ENCODE assay signal across 8 mouse cellular contexts in genomic region chr13:41000926-41001639, GRCm38 (mm10). TPM values are rescaled to one million over a fixed set of nuclear protein-coding genes. Genes with fewer than 3 reads are reported as not detected.
DNase-seq lines count a peak whose midpoint lies in the region; ATAC-seq and TF ChIP-seq lines count a peak whose summit lies in the region.

Gene Pak1ip1, plus strand, starts transcription at chr13:41001023.

- peak; percentile 94 for TF ChIP-seq EP300 in lung, postnatal 0 days (IDR thresholded peaks at IDR 0.05)

- peaks cover 26% of the 10 kb centered on the region for H3K36me3 ChIP-seq in hindbrain, embryonic 10.5 days
- H3K36me3 ChIP-seq in lung, postnatal 0 days (ENCODE audit: insufficient read depth, low read length) = peaks cover 5% of the 10 kb centered on the region; the same call in 1 of the 2 replicates

- H3K27me3 ChIP-seq in hindbrain, embryonic 10.5 days (ENCODE audit: insufficient read depth, poor library complexity, severe bottlenecking) = no peaks in the 10 kb centered on the region
- no peaks in the 10 kb centered on the region for H3K27me3 ChIP-seq in lung, postnatal 0 days (replicated peaks; ENCODE audit: insufficient read depth, low read length)

- peaks cover 18% of the 10 kb centered on the region for H3K4me1 ChIP-seq in hindbrain, embryonic 10.5 days (replicated peaks)
- H3K4me1 ChIP-seq in lung, postnatal 0 days (ENCODE audit: insufficient read depth, low read depth, low read length) = 0 out of 2 replicates have a peak, but pooled peaks cover 3% of the 10 kb centered on the region

- TF ChIP-seq CTCF in lung, postnatal 0 days (IDR thresholded peaks at IDR 0.05) = no peak; the same call in 1 of the 2 replicates

- no peaks in the 10 kb centered on the region for H3K9me3 ChIP-seq in hindbrain, embryonic 10.5 days
- no peaks in the 10 kb centered on the region for H3K9me3 ChIP-seq in lung, postnatal 0 days (ENCODE audit: low read length)

- peak within 1 kb of the TSS; percentile 94 for H3K27ac ChIP-seq in hindbrain, embryonic 10.5 days
- H3K27ac ChIP-seq in lung, postnatal 0 days (ENCODE audit: low read length) = peak within 1 kb of the TSS; percentile 99

- H3K9ac ChIP-seq in lung, postnatal 0 days (replicated peaks; ENCODE audit: low read depth) = peak within 1 kb of the TSS; percentile 86

- peak; percentile 100 for ATAC-seq in frontal cortex, adult (ENCODE audit: low TSS enrichment)
- ATAC-seq in lung, postnatal 0 days = peak; percentile 97

- peak; percentile 82 for DNase-seq in MEL-GATA-1-ER (ENCODE audit: extremely low read depth, low read depth)
- peak; percentile 93 for DNase-seq in cerebellum, adult 8-10 months
- peak; percentile 92 for DNase-seq in hindbrain, embryonic 10.5 days (ENCODE audit: low spot score)
- peak; percentile 92 for DNase-seq in layer of hippocampus, adult 9-11 months
- peak; percentile 97 for DNase-seq in lung, postnatal 0 days (ENCODE audit: low spot score)
- peak; percentile 90 for DNase-seq in ovary, postnatal 14 days (ENCODE audit: low spot score)
- DNase-seq in thymus, postnatal 14 days = peak; percentile 93

- peak within 1 kb of the TSS; percentile 76 for H3K4me3 ChIP-seq in hindbrain, embryonic 10.5 days
- H3K4me3 ChIP-seq in lung, postnatal 0 days (ENCODE audit: low read depth, low read length) = peak within 1 kb of the TSS; percentile 90

- H3K4me2 ChIP-seq in lung, postnatal 0 days (replicated peaks; ENCODE audit: low read depth, low read length) = peak within 1 kb of the TSS; percentile 81

- WGBS in hindbrain, embryonic 10.5 days = under 1% methylated on average over 58 of the region's 58 CpGs
- under 1% methylated on average over 57 of the region's 58 CpGs for WGBS in lung, postnatal 0 days

RNA-seq across cellular contexts. Expression of gene Pak1ip1, which starts in this region (rescaled TPM):
- polyA plus RNA-seq in hindbrain, embryonic 10.5 days (2016; fragmentation: Nextera tagmentation; extraction: Ambion mirVana) = 75.8 and 80.5 TPM in 2 replicates
- 56.9 and 62.6 TPM in 2 replicates for polyA plus RNA-seq in lung, postnatal 0 days (2015; fragmentation: Nextera tagmentation; extraction: Ambion mirVana)

Comparison
In these comparisons a context has a peak if more than half of its experiments do, and no peak if none do; other contexts are left out.
1. Peak in every context shown above with its lines: DNase-seq, ATAC-seq, H3K4me3 ChIP-seq and H3K27ac ChIP-seq.